Mouse (Mus musculus) MEL (cell line): Measurements from ENCODE around the gene Sh3d19. TPM values are rescaled to one million over a fixed set of nuclear protein-coding genes. Genes with fewer than 3 reads are reported as not detected.

Experiments
- DNase-seq: peaks from one replicate; pipeline ENCODE4 v3.0.0; 2011; ENCODE audit warnings: low read depth, low spot score
- H3K27ac ChIP-seq: 2 replicates; pipeline ENCODE4 v1.5.1; 2012; ENCODE audit warnings: low read depth, mild to moderate bottlenecking, control low read depth, low read length, moderate library complexity; ENCODE audit not compliant: control insufficient read depth
- H3K27me3 ChIP-seq, 2 experiments: fragments of 150-350 bp in 1 of 2; sonication (generic) in 1 of 2; 2 replicates each; pipeline ENCODE4 v1.6.1; 2012; ENCODE audit warnings: low read length in 2 of 2, mild to moderate bottlenecking in 2 of 2, improper control_type of control experiment in 1 of 2, moderate library complexity in 1 of 2; ENCODE audit not compliant: insufficient read depth in 2 of 2, control insufficient read depth in 1 of 2
- H3K36me3 ChIP-seq, 2 experiments: 2 replicates each; pipeline ENCODE4 v1.6.1; 2012 to 2014; ENCODE audit warnings: low read length in 2 of 2, improper control_type of control experiment in 1 of 2, inconsistent platforms in 1 of 2, mild to moderate bottlenecking in 1 of 2; ENCODE audit not compliant: insufficient read depth in 2 of 2, control insufficient read depth in 1 of 2
- H3K4me1 ChIP-seq, 2 experiments: fragments of 150-350 bp in 1 of 2; sonication (generic) in 1 of 2; 2 replicates each; pipeline ENCODE4 v1.6.1; 2012; ENCODE audit warnings: low read length in 2 of 2, improper control_type of control experiment in 1 of 2, mild to moderate bottlenecking in 1 of 2; ENCODE audit not compliant: insufficient read depth in 2 of 2, control insufficient read depth in 1 of 2
- H3K4me3 ChIP-seq, 2 experiments: fragments of 150-350 bp in 1 of 2; sonication (generic) in 1 of 2; 2 replicates each; pipeline ENCODE4 v1.5.1; 2012; ENCODE audit warnings: low read depth in 2 of 2, low read length in 2 of 2, mild to moderate bottlenecking in 2 of 2, moderate library complexity in 2 of 2, control low read depth in 1 of 2, improper control_type of control experiment in 1 of 2; ENCODE audit not compliant: control insufficient read depth in 1 of 2, insufficient read depth in 1 of 2
- H3K79me2 ChIP-seq: 2 replicates; pipeline ENCODE4 v1.6.1; 2012; ENCODE audit warnings: mild to moderate bottlenecking, low read length, moderate library complexity; ENCODE audit not compliant: control insufficient read depth, poor library complexity, insufficient read depth
- H3K9ac ChIP-seq: 2 replicates; pipeline ENCODE4 v1.6.1; 2012; ENCODE audit warnings: low read depth, mild to moderate bottlenecking, control low read depth, low read length, moderate library complexity; ENCODE audit not compliant: control insufficient read depth, poor library complexity, severe bottlenecking
- H3K9me3 ChIP-seq: fragments of 150-350 bp; sonication (generic); replicated peaks from 2 replicates; pipeline ENCODE4 v1.6.1; 2012; ENCODE audit warnings: mild to moderate bottlenecking, low read length, improper control_type of control experiment, moderate library complexity; ENCODE audit not compliant: insufficient read depth
- BHLHE40 ChIP-seq: IDR thresholded peaks from 2 replicates; pipeline ENCODE4 v1.6.1; 2012; ENCODE audit warnings: low read depth, mild to moderate bottlenecking, inconsistent platforms, low read length, improper control_type of control experiment, borderline replicate concordance
- CHD1 ChIP-seq: IDR thresholded peaks from 2 replicates; pipeline ENCODE4 v1.6.1; 2012; ENCODE audit warnings: low read depth, mild to moderate bottlenecking, inconsistent platforms, low read length, improper control_type of control experiment
- CHD2 ChIP-seq: IDR thresholded peaks from 2 replicates; pipeline ENCODE4 v1.6.1; 2011; ENCODE audit warnings: low read length, improper control_type of control experiment
- CTCF ChIP-seq, 3 experiments: IDR thresholded peaks in 2 of 3; conservative IDR thresholded peaks in 1 of 3; 2 replicates each; pipeline ENCODE4 v1.5.1; 2011 to 2012; ENCODE audit warnings: low read length in 3 of 3, low read depth in 2 of 3, mild to moderate bottlenecking in 2 of 3, improper control_type of control experiment in 1 of 3, inconsistent platforms in 1 of 3, mixed read lengths in 1 of 3, moderate library complexity in 1 of 3; ENCODE audit not compliant: control insufficient read depth in 1 of 3, insufficient read depth in 1 of 3, poor library complexity in 1 of 3, severe bottlenecking in 1 of 3
- E2F4 ChIP-seq: IDR thresholded peaks from 2 replicates; pipeline ENCODE4 v1.6.1; 2011; ENCODE audit warnings: low read depth, low read length, improper control_type of control experiment, borderline replicate concordance
- ELF1 ChIP-seq: IDR thresholded peaks from 2 replicates; pipeline ENCODE4 v1.6.1; 2014; ENCODE audit warnings: low read depth, mild to moderate bottlenecking, inconsistent platforms, low read length, improper control_type of control experiment, moderate library complexity
- EP300 ChIP-seq, 2 experiments: IDR thresholded peaks; 2 replicates each; pipeline ENCODE4 v1.6.1; 2011; ENCODE audit warnings: improper control_type of control experiment in 2 of 2, low read length in 2 of 2, low read depth in 1 of 2, mild to moderate bottlenecking in 1 of 2
- ETS1 ChIP-seq: IDR thresholded peaks from 2 replicates; pipeline ENCODE4 v1.6.1; 2012; ENCODE audit warnings: low read depth, mild to moderate bottlenecking, inconsistent platforms, low read length, improper control_type of control experiment, moderate library complexity
- GABPA ChIP-seq: IDR thresholded peaks from 2 replicates; pipeline ENCODE4 v1.6.1; 2012; ENCODE audit warnings: low read depth, mild to moderate bottlenecking, inconsistent platforms, low read length, improper control_type of control experiment, moderate library complexity
- GATA1 ChIP-seq: IDR thresholded peaks from 2 replicates; pipeline ENCODE4 v1.6.1; 2011; ENCODE audit warnings: low read depth, low read length, improper control_type of control experiment
- JUND ChIP-seq: IDR thresholded peaks from 2 replicates; pipeline ENCODE4 v1.6.1; 2011; ENCODE audit warnings: low read depth, mild to moderate bottlenecking, improper control_type of control experiment, low read length
- KAT2A ChIP-seq: conservative IDR thresholded peaks from 2 replicates; pipeline ENCODE4 v1.6.1; 2012; ENCODE audit warnings: low read depth, low read length, improper control_type of control experiment, inconsistent platforms
- MAFK ChIP-seq: IDR thresholded peaks from 2 replicates; pipeline ENCODE4 v1.6.1; 2011; ENCODE audit warnings: low read depth, mild to moderate bottlenecking, low read length, improper control_type of control experiment, borderline replicate concordance
- MAX ChIP-seq: IDR thresholded peaks from 2 replicates; pipeline ENCODE4 v1.6.1; 2011; ENCODE audit warnings: low read length, improper control_type of control experiment
- MAZ ChIP-seq: IDR thresholded peaks from 2 replicates; pipeline ENCODE4 v1.6.1; 2012; ENCODE audit warnings: low read depth, mild to moderate bottlenecking, inconsistent platforms, low read length, improper control_type of control experiment
- MEF2A ChIP-seq: IDR thresholded peaks from 2 replicates; pipeline ENCODE4 v1.6.1; 2014; ENCODE audit warnings: low read depth, mild to moderate bottlenecking, inconsistent platforms, low read length, improper control_type of control experiment; ENCODE audit not compliant: poor library complexity, insufficient replicate concordance, severe bottlenecking; ENCODE audit errors: extremely low read depth
- MXI1 ChIP-seq: IDR thresholded peaks from 2 replicates; pipeline ENCODE4 v1.6.1; 2011; ENCODE audit warnings: mild to moderate bottlenecking, low read depth, low read length, improper control_type of control experiment
- MYB ChIP-seq: IDR thresholded peaks from 2 replicates; pipeline ENCODE4 v1.6.1; 2011; ENCODE audit warnings: mild to moderate bottlenecking, low read depth, low read length, improper control_type of control experiment
- MYC ChIP-seq: IDR thresholded peaks from 2 replicates; pipeline ENCODE4 v1.6.1; 2011; ENCODE audit warnings: low read depth, mild to moderate bottlenecking, low read length, improper control_type of control experiment, moderate library complexity
- NELFE ChIP-seq: IDR thresholded peaks from 2 replicates; pipeline ENCODE4 v1.6.1; 2011; ENCODE audit warnings: low read depth, low read length, improper control_type of control experiment
- NRF1 ChIP-seq: IDR thresholded peaks from 2 replicates; pipeline ENCODE4 v1.6.1; 2014; ENCODE audit warnings: low read depth, mild to moderate bottlenecking, inconsistent platforms, low read length, improper control_type of control experiment, moderate library complexity; ENCODE audit not compliant: poor library complexity, insufficient read depth, severe bottlenecking
- POLR2A ChIP-seq, 2 experiments: IDR thresholded peaks; 2 replicates each; pipeline ENCODE4 v1.6.1; 2011 to 2012; ENCODE audit warnings: low read length in 2 of 2, mild to moderate bottlenecking in 2 of 2, control low read depth in 1 of 2, improper control_type of control experiment in 1 of 2, low read depth in 1 of 2, moderate library complexity in 1 of 2; ENCODE audit not compliant: control insufficient read depth in 1 of 2, insufficient read depth in 1 of 2, poor library complexity in 1 of 2
- POLR2AphosphoS2 ChIP-seq: IDR thresholded peaks from 2 replicates; pipeline ENCODE4 v1.6.1; 2011; ENCODE audit warnings: low read length, improper control_type of control experiment
- POLR2AphosphoS5 ChIP-seq: IDR thresholded peaks from 2 replicates; pipeline ENCODE4 v1.6.1; 2012; ENCODE audit warnings: low read depth, borderline replicate concordance, mild to moderate bottlenecking, inconsistent platforms, low read length, moderate library complexity, mixed read lengths
- RAD21 ChIP-seq: IDR thresholded peaks from 2 replicates; pipeline ENCODE4 v1.6.1; 2011; ENCODE audit warnings: mild to moderate bottlenecking, low read depth, low read length, improper control_type of control experiment
- RCOR1 ChIP-seq: IDR thresholded peaks from 2 replicates; pipeline ENCODE4 v1.6.1; 2012; ENCODE audit warnings: low read depth, mild to moderate bottlenecking, inconsistent platforms, low read length, improper control_type of control experiment
- SIN3A ChIP-seq: IDR thresholded peaks from 2 replicates; pipeline ENCODE4 v1.6.1; 2012; ENCODE audit warnings: low read length, improper control_type of control experiment, inconsistent platforms
- SMC3 ChIP-seq: IDR thresholded peaks from 2 replicates; pipeline ENCODE4 v1.6.1; 2011; ENCODE audit warnings: low read depth, low read length, improper control_type of control experiment
- TAL1 ChIP-seq: IDR thresholded peaks from 2 replicates; pipeline ENCODE4 v1.6.1; 2012; ENCODE audit warnings: mild to moderate bottlenecking, inconsistent platforms, low read length, moderate library complexity, mixed read lengths
- TBP ChIP-seq: IDR thresholded peaks from 2 replicates; pipeline ENCODE4 v1.8.0; 2011; ENCODE audit warnings: low read depth, low read length, improper control_type of control experiment
- TCF12 ChIP-seq: IDR thresholded peaks from 2 replicates; pipeline ENCODE4 v1.6.1; 2014; ENCODE audit warnings: low read depth, mild to moderate bottlenecking, inconsistent platforms, low read length, improper control_type of control experiment, moderate library complexity
- UBTF ChIP-seq: IDR thresholded peaks from 2 replicates; pipeline ENCODE4 v1.6.1; 2012; ENCODE audit warnings: low read depth, mild to moderate bottlenecking, inconsistent platforms, low read length, improper control_type of control experiment, moderate library complexity, borderline replicate concordance; ENCODE audit not compliant: insufficient read depth
- USF1 ChIP-seq: IDR thresholded peaks from 2 replicates; pipeline ENCODE4 v1.6.1; 2014; ENCODE audit warnings: low read depth, mild to moderate bottlenecking, inconsistent platforms, low read length, improper control_type of control experiment, moderate library complexity
- USF2 ChIP-seq, 2 experiments: IDR thresholded peaks; 2 replicates each; pipeline ENCODE4 v1.6.1; 2011 to 2012; ENCODE audit warnings: improper control_type of control experiment in 2 of 2, low read length in 2 of 2, borderline replicate concordance in 1 of 2, inconsistent platforms in 1 of 2, low read depth in 1 of 2, mild to moderate bottlenecking in 1 of 2; ENCODE audit not compliant: insufficient read depth in 1 of 2
- ZC3H11A ChIP-seq: IDR thresholded peaks from 2 replicates; pipeline ENCODE4 v1.6.1; 2012; ENCODE audit warnings: low read depth, mild to moderate bottlenecking, inconsistent platforms, low read length, improper control_type of control experiment
- ZKSCAN1 ChIP-seq: IDR thresholded peaks from 2 replicates; pipeline ENCODE4 v1.6.1; 2012; ENCODE audit warnings: low read depth, mild to moderate bottlenecking, inconsistent platforms, low read length, improper control_type of control experiment, moderate library complexity
- ZMIZ1 ChIP-seq: IDR thresholded peaks from 2 replicates; pipeline ENCODE4 v1.6.1; 2012; ENCODE audit warnings: low read depth, mild to moderate bottlenecking, inconsistent platforms, low read length, improper control_type of control experiment, moderate library complexity
- ZNF384 ChIP-seq: IDR thresholded peaks from 2 replicates; pipeline ENCODE4 v1.6.1; 2012; ENCODE audit warnings: low read depth, mild to moderate bottlenecking, inconsistent platforms, low read length, improper control_type of control experiment
- polyA plus RNA-seq, 2 experiments: library from polyadenylated mRNA; stranded (reverse) in 1 of 2; unstranded in 1 of 2; fragments of >175 nt in 1 of 2; fragments of >200 nt in 1 of 2; gene quantifications; 2 replicates each; pipeline versions ENCODE4 v1.2.1 to v1.2.4; 2012; ENCODE audit warnings: low replicate concordance in 2 of 2, low read depth in 1 of 2; ENCODE audit not compliant: insufficient read length in 2 of 2, insufficient read depth in 1 of 2, missing spikeins in 1 of 2
- total RNA-seq: library from RNA; depleted of rRNA; stranded (reverse); fragments of 300-350 nt; gene quantifications from 2 replicates; pipeline ENCODE4 v1.2.3, GENCODE M21; 2012

Sh3d19 gene
- total and polyA plus RNA-seq, 3 experiments, result 2.2 to 4.8 TPM; not detected in 1

- Histone ChIP-seq H3K27ac (peak overlapping the region; percentile 83), H3K4me1 (peaks cover 4 to 14% of the 10 kb centered on the region in 2 experiments; a peak in 3 of 4 replicates), H3K36me3 (peaks cover 0 to 18% of the 10 kb centered on the region in 2 experiments; a peak in 2 of 4 replicates), H3K79me2 (no peaks in the 10 kb centered on the region; the same call in 1 of the 2 replicates), H3K27me3 (no peaks in the 10 kb centered on the region), H3K9me3 (no peaks in the 10 kb centered on the region), H3K4me3 (no peak overlapping the region), H3K9ac (peak overlapping the region; percentile 44)
- peak; percentile 88 for DNase-seq
- TF ChIP-seq GABPA (no peak; the same call in 1 of the 2 replicates), USF2 (IDR thresholded peaks at IDR 0.05; ENCODE audit: borderline replicate concordance in 1 of 2, insufficient read depth in 1 of 2, low read depth in 1 of 2, low read length in 2 of 2) (no peak), SIN3A (peak; percentile 69), ETS1 (peak; percentile 97), POLR2AphosphoS2 (no peak), NELFE (no peak), CHD2 (no peak), POLR2AphosphoS5 (no peak), RCOR1 (peak; percentile 58; the same call in 1 of the 2 replicates), ZKSCAN1 (no peak), TAL1 (no peak; the same call in 1 of the 2 replicates), POLR2A (IDR thresholded peaks at IDR 0.05; ENCODE audit: control insufficient read depth in 1 of 2, insufficient read depth in 1 of 2, low read depth in 1 of 2, low read length in 2 of 2, poor library complexity in 1 of 2) (no peak), MEF2A (no peak), SMC3 (no peak), UBTF (no peak), CHD1 (no peak), ZMIZ1 (no peak), MYB (no peak), MAFK (peak; percentile 96), MAX (no peak), USF1 (no peak), KAT2A (no peak), JUND (no peak), NRF1 (no peak), MXI1 (no peak), GATA1 (peak; percentile 76), RAD21 (no peak), ZNF384 (no peak), TCF12 (peak; percentile 60), EP300 (IDR thresholded peaks at IDR 0.05; ENCODE audit: low read depth in 1 of 2, low read length in 2 of 2) (peak; percentile 39 to 67; a peak in 3 of 4 replicates), CTCF (IDR thresholded peaks at IDR 0.05 in 2 of 3, conservative IDR thresholded peaks at IDR 0.05 in 1 of 3; ENCODE audit: control insufficient read depth in 1 of 3, insufficient read depth in 1 of 3, low read depth in 2 of 3, low read length in 3 of 3, poor library complexity in 1 of 3, severe bottlenecking in 1 of 3) (no peak), MAZ (no peak), BHLHE40 (no peak; the same call in 1 of the 2 replicates), ELF1 (0 out of 2 replicates have a peak, but pooled peaks have one; percentile 30), TBP (0 out of 2 replicates have a peak, but pooled peaks have one; percentile 41), MYC (no peak), E2F4 (peak; percentile 29; the same call in 1 of the 2 replicates), ZC3H11A (no peak)
Observed at GRCm38 (mm10) chr3:86108576-86108975, 137.7 kb downstream of the Sh3d19 start.
